ENCODE assay signal across 7 mouse cellular contexts in genomic region chr1:135719983-135720382, GRCm38 (mm10). TPM values are rescaled to one million over a fixed set of nuclear protein-coding genes. Genes with fewer than 3 reads are reported as not detected.
DNase-seq lines count a peak whose midpoint lies in the region; ATAC-seq and TF ChIP-seq lines count a peak whose summit lies in the region.

Gene Csrp1 (plus strand): TSS chr1:135720061.

- WGBS in forebrain, embryonic 12.5 days = 81% methylated on average over 6 of the region's 6 CpGs
- 67% methylated on average over 6 of the region's 6 CpGs for WGBS in limb, embryonic 15.5 days
- 59% methylated on average over 6 of the region's 6 CpGs for WGBS in stomach, embryonic 15.5 days

- no peak for TF ChIP-seq EP300 in CH12.LX (IDR thresholded peaks at IDR 0.05; ENCODE audit: low read length)

- TF ChIP-seq CTCF in CH12.LX (conservative IDR thresholded peaks at IDR 0.05 in 1 of 2, IDR thresholded peaks at IDR 0.05 in 1 of 2; ENCODE audit: low read depth in 2 of 2, low read length in 2 of 2) = no peak

- H3K27ac ChIP-seq in CH12.LX (ENCODE audit: insufficient read depth, low read depth) = peak within 1 kb of the TSS; percentile 11; the same call in 1 of the 2 replicates
- no peak within 1 kb of the TSS for H3K27ac ChIP-seq in forebrain, embryonic 12.5 days
- no peak within 1 kb of the TSS for H3K27ac ChIP-seq in limb, embryonic 15.5 days
- H3K27ac ChIP-seq in stomach, embryonic 15.5 days = no peak within 1 kb of the TSS

- peak within 1 kb of the TSS; percentile 78 for H3K4me2 ChIP-seq in CH12.LX (ENCODE audit: insufficient read depth, low read depth, poor library complexity, severe bottlenecking)
- H3K4me2 ChIP-seq in forebrain, embryonic 12.5 days = no peak within 1 kb of the TSS
- no peak within 1 kb of the TSS for H3K4me2 ChIP-seq in limb, embryonic 15.5 days
- H3K4me2 ChIP-seq in stomach, embryonic 15.5 days = peak within 1 kb of the TSS; percentile 11; the same call in 1 of the 2 replicates

- peak within 1 kb of the TSS; percentile 71 for H3K9ac ChIP-seq in CH12.LX (ENCODE audit: insufficient read depth, low read depth)
- H3K9ac ChIP-seq in forebrain, embryonic 12.5 days = no peak within 1 kb of the TSS
- no peak within 1 kb of the TSS for H3K9ac ChIP-seq in limb, embryonic 15.5 days
- no peak within 1 kb of the TSS for H3K9ac ChIP-seq in stomach, embryonic 15.5 days

- H3K36me3 ChIP-seq in CH12.LX (replicated peaks in 1 of 2; ENCODE audit: control insufficient read depth in 1 of 2, insufficient read depth in 1 of 2, low read length in 1 of 2) = peaks cover 0 to 3% of the 10 kb centered on the region in 2 experiments
- H3K36me3 ChIP-seq in forebrain, embryonic 12.5 days (replicated peaks) = no peaks in the 10 kb centered on the region
- H3K36me3 ChIP-seq in limb, embryonic 15.5 days = no peaks in the 10 kb centered on the region
- no peaks in the 10 kb centered on the region for H3K36me3 ChIP-seq in stomach, embryonic 15.5 days

- no peaks in the 10 kb centered on the region for H3K9me3 ChIP-seq in CH12.LX (replicated peaks; ENCODE audit: low read length)
- no peaks in the 10 kb centered on the region for H3K9me3 ChIP-seq in forebrain, embryonic 12.5 days
- no peaks in the 10 kb centered on the region for H3K9me3 ChIP-seq in limb, embryonic 15.5 days
- no peaks in the 10 kb centered on the region for H3K9me3 ChIP-seq in stomach, embryonic 15.5 days

- TF ChIP-seq POLR2A in CH12.LX (IDR thresholded peaks at IDR 0.05; ENCODE audit: low read depth, low read length) = peak; percentile 43; the same call in 1 of the 2 replicates

- DNase-seq in 3134 (ENCODE audit: extremely low read depth, insufficient read length, low spot score) (peak; percentile 53), CH12.LX (ENCODE audit: extremely low read depth) (no peak)
- DNase-seq in heart, postnatal 4 days = no peak
- no peak for DNase-seq in cerebellum, adult 11 months

- H3K79me2 ChIP-seq in CH12.LX (replicated peaks; ENCODE audit: control insufficient read depth, extremely low read depth, insufficient read depth, poor library complexity, severe bottlenecking) = no peaks in the 10 kb centered on the region

- TF ChIP-seq RAD21 in CH12.LX (IDR thresholded peaks at IDR 0.05; ENCODE audit: low read depth, low read length) = no peak

- dilution Hi-C loops in CH12.LX (cut with MboI; ENCODE audit: extremely low pct_ligation_motif_present, extremely low pct_unique_long_range_greater_than_20kb, low sequenced_read_pairs) = no loop called here

- no peaks in the 10 kb centered on the region for H3K27me3 ChIP-seq in CH12.LX (replicated peaks)
- no peaks in the 10 kb centered on the region for H3K27me3 ChIP-seq in forebrain, embryonic 12.5 days
- no peaks in the 10 kb centered on the region for H3K27me3 ChIP-seq in limb, embryonic 15.5 days
- no peaks in the 10 kb centered on the region for H3K27me3 ChIP-seq in stomach, embryonic 15.5 days (replicated peaks)

- in situ Hi-C loops in CH12.LX (cut with MboI; ENCODE audit: low pct_ligation_motif_present, low pct_unique_long_range_greater_than_20kb, low sequenced_read_pairs) = loop anchor here (5.0 kb wide), 2 partner anchors 37 to 62 kb away; no protein-coding TSS in a partner anchor

- ATAC-seq in forebrain, embryonic 12.5 days (ENCODE audit: low FRiP score) = 0 out of 2 replicates have a peak, but pooled peaks have one; percentile 20
- ATAC-seq in limb, embryonic 15.5 days (ENCODE audit: insufficient number of reproducible peaks, low FRiP score, low TSS enrichment, low read depth) = no peak
- ATAC-seq in stomach, embryonic 15.5 days (ENCODE audit: insufficient read depth, low FRiP score, low read depth) = no peak

- peaks cover 4 to 17% of the 10 kb centered on the region in 2 experiments; a peak in 3 of 4 replicates for H3K4me1 ChIP-seq in CH12.LX (ENCODE audit: control insufficient read depth in 1 of 2, insufficient read depth in 2 of 2)
- H3K4me1 ChIP-seq in forebrain, embryonic 12.5 days = peaks cover 2% of the 10 kb centered on the region; the same call in 1 of the 2 replicates
- H3K4me1 ChIP-seq in limb, embryonic 15.5 days = peaks cover 4% of the 10 kb centered on the region; the same call in 1 of the 2 replicates
- 0 out of 2 replicates have a peak, but pooled peaks cover 3% of the 10 kb centered on the region for H3K4me1 ChIP-seq in stomach, embryonic 15.5 days

- peak within 1 kb of the TSS; percentile 49 to 62 (median 54) for H3K4me3 ChIP-seq in CH12.LX (replicated peaks in 1 of 3; ENCODE audit: low read depth in 2 of 3, low read length in 2 of 3, poor library complexity in 1 of 3)
- no peak within 1 kb of the TSS for H3K4me3 ChIP-seq in forebrain, embryonic 12.5 days (replicated peaks)
- H3K4me3 ChIP-seq in limb, embryonic 15.5 days = no peak within 1 kb of the TSS
- H3K4me3 ChIP-seq in stomach, embryonic 15.5 days (replicated peaks) = no peak within 1 kb of the TSS

TF ChIP-seq in CH12.LX, 34 proteins besides CTCF, POLR2A, EP300 and RAD21:
- TF ChIP-seq MAX (IDR thresholded peaks at IDR 0.05; ENCODE audit: low read length) (no peak), TBP (conservative IDR thresholded peaks at IDR 0.05; ENCODE audit: low read depth, low read length) (0 out of 2 replicates have a peak, but pooled peaks have one; percentile 24), ZNF384 (IDR thresholded peaks at IDR 0.05; ENCODE audit: low read depth, low read length) (no peak), NELFE (IDR thresholded peaks at IDR 0.05; ENCODE audit: low read depth, low read length) (no peak)

RNA-seq across cellular contexts. Expression of gene Csrp1, which starts in this region (rescaled TPM):
- 50.7 and 54.3 TPM in 2 replicates for total RNA-seq in CH12.LX (2012; rRNA removed)
- 44.7 and 49.4 TPM in 2 replicates for total RNA-seq in CH12.LX (2014; rRNA removed)
- polyA plus RNA-seq in CH12.LX (2012; ENCODE audit: insufficient read length, low read depth) = 45.9 and 52.5 TPM in 2 replicates
- 31.6 and 33.9 TPM in 2 replicates for polyA plus RNA-seq in forebrain, embryonic 12.5 days (2016; fragmentation: Nextera tagmentation; extraction: Ambion mirVana)
- total RNA-seq in heart, postnatal 4 days (2021) = 100 to 1,000 TPM; 262 to 267 TPM
- 89.7 and 104 TPM in 2 replicates for polyA plus RNA-seq in limb, embryonic 15.5 days (2015; fragmentation: Nextera tagmentation; extraction: Ambion mirVana)
- polyA plus RNA-seq in stomach, embryonic 15.5 days (2015; fragmentation: Nextera tagmentation; extraction: Ambion mirVana) = 225 and 236 TPM in 2 replicates

Comparison
In these comparisons a context has a peak if more than half of its experiments do, and no peak if none do; other contexts are left out.
1. RNA of gene Csrp1 (total RNA-seq): 262 to 267 TPM in heart, postnatal 4 days; 44.7 to 54.3 TPM in CH12.LX; every median in the first group is over 4 times any median in the second.
2. H3K4me2 ChIP-seq: peak in CH12.LX (single experiment) and stomach, embryonic 15.5 days (single experiment); none in forebrain, embryonic 12.5 days (single experiment) and limb, embryonic 15.5 days (single experiment).
3. H3K4me3 ChIP-seq: peak in CH12.LX (3 of 3); none in forebrain, embryonic 12.5 days (single experiment), limb, embryonic 15.5 days (single experiment) and stomach, embryonic 15.5 days (single experiment).